Mouse (Mus musculus) heart, postnatal 10 days (tissue): ENCODE data around the gene Plcb4. TPM values are rescaled to one million over a fixed set of nuclear protein-coding genes. Genes with fewer than 3 reads are reported as not detected.
A peak's percentile ranks its signal among the peaks of the same experiment; 100 is the strongest.
"Not testable (repeated sequence)": the region's sequence is repeated elsewhere in the genome, so short reads cannot be mapped to it uniquely, and the experiment has no call there.

Experiments
- DNase-seq, 2 experiments: peaks; one replicate each; pipeline ENCODE4 v3.0.0; 2021
- intact Hi-C: fragments of 180-260 bp; cut with DNase I; formaldehyde crosslinking; loops from one replicate; pipeline ENCODE4 v1.15.1; 2025
- total RNA-seq, 2 experiments: library from RNA; stranded (reverse); gene quantifications; 2 replicates each; pipeline ENCODE4 v1.2.3; 2021

The Plcb4 gene
- total RNA-seq, 2 experiments from 2014 or later: 71.4 to 95.2 TPM

DNA sequence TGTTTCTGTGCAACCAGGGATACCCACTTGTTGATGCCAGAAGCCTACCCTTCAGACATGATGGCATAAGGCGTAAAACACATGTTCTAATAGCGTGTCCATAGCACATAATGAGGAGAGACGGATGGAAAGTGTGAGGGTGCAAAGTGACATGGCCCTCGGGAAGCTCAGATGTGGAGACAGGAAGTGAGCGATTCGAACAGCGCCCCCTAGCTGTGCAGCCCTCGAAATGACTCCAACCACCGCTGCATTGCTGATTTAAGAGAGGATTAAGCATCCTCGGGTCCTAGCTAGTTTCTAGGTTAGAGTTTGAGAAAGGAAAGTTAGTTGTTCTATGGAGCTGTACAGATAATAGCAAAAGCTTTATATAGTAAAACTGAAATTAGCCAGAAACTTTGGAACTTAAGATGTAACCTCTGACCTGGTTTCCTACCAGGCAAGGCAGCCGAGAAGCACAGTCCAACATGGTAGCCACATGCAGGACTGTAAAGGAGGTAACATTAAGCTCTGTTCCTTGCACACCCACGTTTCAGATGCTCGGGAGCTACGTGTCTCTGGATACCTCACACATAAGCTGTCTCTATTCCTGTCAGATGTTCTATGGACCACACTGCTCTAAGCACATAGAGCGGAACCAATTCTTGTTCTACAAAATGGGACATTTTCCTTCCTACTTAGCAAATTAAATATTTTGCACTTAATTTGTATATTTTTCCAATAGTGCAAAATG lies 326.9 kb downstream of the Plcb4 start:
- DNase-seq: no peak
- intact Hi-C loops: no loop called here

GRCm38 (mm10) chr2:135988475-135988874 lies 329.7 kb downstream of the Plcb4 start:
- DNase-seq, intact Hi-C loops: not testable (repeated sequence)

DNA sequence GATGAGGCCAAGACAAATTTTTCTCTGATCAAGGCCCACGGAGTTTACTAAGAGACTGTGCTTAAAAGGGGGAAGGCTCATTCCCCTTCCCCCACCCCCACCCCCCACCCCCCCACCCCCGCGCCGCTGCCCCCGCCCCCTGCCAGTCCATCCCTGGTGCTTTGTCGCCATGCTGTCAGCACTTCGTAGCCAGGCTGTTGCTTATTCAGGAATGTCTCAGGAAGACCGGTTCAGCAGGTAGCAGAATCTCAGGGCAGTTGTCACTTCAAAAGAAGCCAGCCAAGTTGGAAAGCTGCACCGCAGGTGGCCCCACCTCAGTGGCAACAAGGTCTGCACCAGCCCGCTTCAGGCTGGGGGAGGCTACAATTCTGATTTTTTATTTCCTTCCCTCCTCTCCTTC lies 331.9 kb downstream of the Plcb4 start:
- DNase-seq, intact Hi-C loops: not testable (repeated sequence)

DNA sequence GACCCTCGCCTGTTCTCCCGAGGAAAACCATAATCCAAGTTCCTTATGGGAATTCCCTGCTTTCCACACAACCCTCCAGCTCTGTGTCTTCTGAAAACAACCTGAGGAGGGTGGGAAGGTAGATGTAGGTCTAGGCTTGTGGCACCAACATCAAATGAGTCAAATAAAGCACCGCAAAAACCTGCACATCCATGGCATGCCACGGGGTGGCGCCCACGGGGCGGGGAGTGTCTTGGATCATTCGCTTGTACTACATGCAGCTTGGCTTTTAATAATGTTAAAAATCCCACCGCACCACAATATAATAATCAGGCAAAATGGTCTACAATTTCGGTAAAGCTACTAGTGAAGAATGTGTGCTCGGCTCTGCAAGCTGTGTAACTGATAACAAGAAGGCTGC lies 334.5 kb downstream of the Plcb4 start:
- intact Hi-C loops: no loop called here
- no peak for DNase-seq

- no peak for DNase-seq
- intact Hi-C loops: no loop called here
Observed at GRCm38 (mm10) chr2:135995196-135995595, 336.4 kb downstream of the Plcb4 start.

GRCm38 (mm10) chr2:135996936-135997335 lies 338.1 kb downstream of the Plcb4 start:
- no peak for DNase-seq
- intact Hi-C loops: no loop called here

DNA sequence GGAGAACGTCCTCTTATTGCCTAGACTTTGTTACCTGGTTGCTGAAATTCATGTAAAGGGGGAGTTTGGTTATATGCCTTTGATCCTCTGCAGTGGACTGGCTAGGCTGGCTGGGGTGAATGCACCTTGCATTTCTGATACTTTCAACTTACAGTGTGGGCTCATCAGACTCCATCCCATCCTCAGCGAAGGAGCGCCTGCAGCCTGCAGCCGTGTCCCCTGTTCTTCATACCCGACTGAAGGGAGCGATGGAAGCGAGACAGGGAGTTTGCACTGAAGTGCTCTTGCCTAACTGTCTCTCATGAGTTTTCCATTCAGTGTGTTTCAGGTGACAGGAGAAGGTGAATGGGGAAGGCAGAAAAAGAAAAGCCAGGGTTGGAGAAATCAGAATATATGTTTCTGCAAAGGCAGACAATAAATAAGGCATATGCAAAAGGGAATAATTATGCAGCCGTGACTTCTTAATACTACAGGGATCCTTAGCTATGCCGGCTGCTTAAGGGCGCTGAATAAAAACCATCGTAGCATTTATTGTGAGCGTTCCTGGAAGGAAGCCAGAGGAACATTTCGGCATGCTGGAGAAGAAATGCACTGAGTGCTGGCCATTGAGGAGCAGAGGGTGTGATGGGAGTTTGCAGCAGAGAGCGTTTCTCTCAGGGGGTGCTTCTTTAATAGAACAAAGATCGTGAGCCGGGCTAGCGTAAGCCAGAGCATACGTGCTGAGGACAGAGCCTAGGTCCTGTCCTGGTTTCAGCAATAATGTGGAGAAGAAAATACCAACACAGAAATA lies 338.7 kb downstream of the Plcb4 start:
- intact Hi-C loops: no loop called here
- DNase-seq: no peak

GRCm38 (mm10) chr2:135998886-135999285 lies 340.1 kb downstream of the Plcb4 start:
- intact Hi-C loops: no loop called here

GRCm38 (mm10) chr2:135999361-135999760 lies 340.6 kb downstream of the Plcb4 start:
- intact Hi-C loops: no loop called here
- no peak for DNase-seq

More at GRCm38 (mm10) chr2:135998886-135999285, 340.1 kb downstream of the Plcb4 start:
- DNase-seq: no peak

- intact Hi-C loops: loop anchor here (5.0 kb wide), 1 partner anchor 136 kb away; no protein-coding TSS in a partner anchor
- no peak for DNase-seq
Observed at GRCm38 (mm10) chr2:136000933-136001332, 342.1 kb downstream of the Plcb4 start.

DNA sequence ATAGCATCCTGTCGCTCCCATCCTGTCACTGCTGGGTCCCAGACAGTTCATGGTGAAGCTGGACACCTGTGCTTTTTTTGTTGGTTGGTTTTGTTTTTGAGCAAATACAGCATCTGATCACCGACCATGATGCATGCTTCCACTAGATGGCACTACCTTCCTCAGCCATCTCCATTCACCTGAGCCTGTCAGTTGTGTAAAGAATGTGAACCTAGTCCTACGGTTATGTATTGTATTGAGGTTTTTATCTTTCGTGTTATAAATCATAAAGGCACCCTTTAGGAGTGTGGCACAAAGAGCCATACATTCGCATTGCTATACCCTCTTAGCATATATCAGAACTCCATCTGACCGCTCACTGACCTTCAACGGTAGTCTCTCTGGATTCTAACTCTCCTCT lies 343.3 kb downstream of the Plcb4 start:
- intact Hi-C loops: loop anchor here (5.0 kb wide), 1 partner anchor 135 kb away; no protein-coding TSS in a partner anchor
- no peak for DNase-seq

GRCm38 (mm10) chr2:136003836-136004235 lies 345.0 kb downstream of the Plcb4 start:
- no peak for DNase-seq
- intact Hi-C loops: loop anchor here (5.0 kb wide), 1 partner anchor 133 kb away; no protein-coding TSS in a partner anchor

DNA sequence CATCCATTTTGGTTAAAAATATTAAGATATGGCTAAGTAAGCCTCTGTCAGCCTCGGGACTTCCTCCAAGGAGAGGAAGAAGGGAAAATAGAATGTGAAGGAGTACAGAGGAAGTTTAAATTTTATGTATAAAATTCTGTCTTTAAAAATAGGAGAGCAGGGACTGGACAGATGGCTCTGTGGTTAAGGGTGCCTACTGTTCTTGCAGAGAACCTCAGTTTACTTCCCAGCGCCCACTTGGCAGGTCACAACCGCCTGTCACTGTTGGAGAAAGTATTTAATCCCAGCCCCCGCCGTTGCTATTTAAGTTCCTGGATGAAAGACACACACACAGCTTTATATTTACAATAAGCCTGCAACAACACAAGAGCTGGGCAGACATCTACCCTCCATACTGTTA lies 347.5 kb downstream of the Plcb4 start:
- intact Hi-C loops: no loop called here

DNA sequence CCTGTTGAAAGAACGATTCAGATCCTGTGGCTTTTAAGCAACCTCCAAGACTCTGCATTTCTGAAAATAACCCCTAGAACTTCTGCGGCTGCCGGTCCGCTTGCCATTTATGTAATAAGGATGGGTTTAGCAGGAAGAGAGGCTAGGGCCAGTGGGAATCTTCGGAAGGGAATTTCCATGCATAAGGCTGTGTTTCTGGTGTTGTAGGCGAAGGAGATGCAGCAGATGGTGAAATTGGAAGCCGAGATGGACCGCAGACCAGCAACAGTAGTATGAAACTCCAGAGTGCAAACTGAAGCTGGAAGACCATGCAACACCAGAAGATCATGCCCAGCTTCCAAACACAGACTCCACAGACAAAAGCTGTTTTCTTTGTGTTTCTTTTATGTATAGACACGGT lies 353.9 kb downstream of the Plcb4 start:
- intact Hi-C loops: no loop called here
- DNase-seq: no peak

More for the DNA sequence above, 347.5 kb downstream of the Plcb4 start:
- DNase-seq: no peak

GRCm38 (mm10) chr2:136048464-136048863 lies 389.7 kb downstream of the Plcb4 start:
- no peak for DNase-seq
- intact Hi-C loops: no loop called here

DNA sequence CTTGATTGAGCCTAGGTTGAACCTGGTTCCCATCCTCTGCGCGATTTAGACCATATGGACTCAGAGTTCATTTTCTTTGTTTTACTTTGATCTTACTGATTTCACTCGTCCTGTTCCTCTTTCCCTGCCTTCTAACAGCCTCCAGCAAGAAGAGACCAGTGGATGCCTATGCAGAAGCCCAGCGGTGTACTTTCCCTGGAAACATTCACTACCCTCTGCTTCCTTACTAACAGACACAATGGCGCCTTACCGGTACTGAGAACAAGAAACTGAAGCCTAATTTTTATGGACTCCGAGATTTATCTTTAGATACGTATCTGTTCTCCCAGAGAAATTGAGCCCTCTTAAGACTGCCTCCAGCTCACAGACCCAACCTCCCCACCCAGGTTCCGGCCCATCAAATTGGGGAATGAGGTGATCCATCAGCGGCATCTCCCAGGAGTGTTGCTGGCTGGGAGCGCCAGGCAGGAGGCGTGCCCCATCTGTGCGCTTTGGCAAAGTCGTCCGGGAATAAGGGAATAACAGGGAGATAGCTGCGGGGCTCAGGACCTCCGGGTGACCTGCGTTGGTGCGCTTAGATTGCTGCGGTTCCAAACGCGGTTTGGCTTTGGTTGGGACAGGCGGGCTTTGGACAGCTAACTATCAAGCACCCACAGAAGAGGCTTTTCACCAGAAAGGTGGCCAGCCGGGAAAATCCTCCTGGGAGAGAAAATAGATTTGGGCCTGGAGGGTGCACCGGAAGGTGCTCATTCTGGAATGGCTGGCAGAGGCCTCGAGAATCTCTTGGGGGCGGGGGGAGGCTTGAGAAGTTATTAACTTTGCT lies 392.2 kb downstream of the Plcb4 start:
- no peak for DNase-seq
- intact Hi-C loops: no loop called here

- DNase-seq: no peak
- intact Hi-C loops: no loop called here
Observed at GRCm38 (mm10) chr2:136051688-136052289, 393.0 kb downstream of the Plcb4 start, which contains the start of gene Lamp5. Lamp5 (plus strand) TSS chr2:136052239.

DNA sequence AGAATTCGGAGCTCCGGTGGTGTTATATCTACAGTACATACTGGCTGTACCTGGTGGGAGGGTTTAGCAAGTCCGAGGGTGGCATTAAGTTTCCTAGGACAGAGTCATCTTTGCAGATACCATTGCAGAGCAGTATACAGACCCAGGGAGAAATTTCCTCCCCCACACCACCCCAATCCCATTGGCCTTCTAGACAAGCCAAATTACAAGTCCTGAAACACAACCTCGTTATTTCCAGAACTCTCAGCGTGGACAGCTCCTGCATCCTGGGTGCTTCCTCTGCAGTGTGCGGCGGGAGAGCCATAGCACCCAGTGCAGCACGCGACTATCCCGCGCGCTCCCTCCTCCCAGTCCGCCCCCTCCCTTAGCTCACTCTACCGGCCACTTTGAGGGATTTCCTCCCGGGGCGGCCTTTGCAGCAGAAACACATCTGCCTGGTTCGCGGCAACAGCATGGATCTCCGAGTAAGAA lies 399.1 kb downstream of the Plcb4 start:
- DNase-seq: peak in 1 of 2 experiments; percentile 5
- intact Hi-C loops: no loop called here

DNA sequence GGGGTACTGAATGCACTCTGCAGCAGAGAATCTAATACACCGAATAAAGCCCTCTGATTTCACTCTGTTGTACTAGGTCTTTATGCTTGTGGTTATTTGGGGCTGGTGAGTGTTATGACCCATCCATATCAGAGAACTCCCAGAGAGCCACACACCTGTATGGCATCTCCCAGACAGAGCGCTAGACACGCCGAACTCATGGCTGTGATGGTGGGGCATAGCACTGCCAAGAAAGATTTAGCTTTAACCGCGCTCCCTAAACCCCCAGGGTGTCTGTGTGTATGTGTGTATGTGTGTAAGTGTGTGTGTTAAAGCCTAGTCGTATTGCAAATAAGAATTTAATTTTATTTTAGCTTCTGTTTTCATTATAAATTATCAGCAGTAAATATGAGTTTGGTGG lies 399.6 kb downstream of the Plcb4 start:
- DNase-seq: no peak
- intact Hi-C loops: no loop called here

- no peak for DNase-seq
- intact Hi-C loops: no loop called here
Observed at GRCm38 (mm10) chr2:136059029-136059669, 400.3 kb downstream of the Plcb4 start.
